Mouse (Mus musculus) small intestine, adult 2 months (tissue): ENCODE results near the gene Otud5. TPM values are rescaled to one million over a fixed set of nuclear protein-coding genes. Genes with fewer than 3 reads are reported as not detected.
A peak's percentile ranks its signal among the peaks of the same experiment; 100 is the strongest.
"Not testable (repeated sequence)": the region's sequence is repeated elsewhere in the genome, so short reads cannot be mapped to it uniquely, and the experiment has no call there.

ENCODE experiments used
- H3K27ac ChIP-seq: fragments of 200-500 bp; 2 replicates; pipeline ENCODE4 v1.5.1; 2012; ENCODE audit warnings: low read depth, low read length, control low read depth, inconsistent platforms; ENCODE audit not compliant: insufficient read depth
- H3K27me3 ChIP-seq: fragments of 200-500 bp; 2 replicates; pipeline ENCODE4 v1.6.1; 2012; ENCODE audit warnings: mild to moderate bottlenecking, moderate library complexity, low read length, inconsistent platforms; ENCODE audit not compliant: control insufficient read depth, insufficient read depth
- H3K36me3 ChIP-seq: fragments of 200-500 bp; 2 replicates; pipeline ENCODE4 v1.6.1; 2012; ENCODE audit warnings: mild to moderate bottlenecking, low read length, control low read depth, inconsistent platforms; ENCODE audit not compliant: control insufficient read depth, insufficient read depth
- H3K4me1 ChIP-seq: fragments of 200-500 bp; 2 replicates; pipeline ENCODE4 v1.6.1; 2012; ENCODE audit warnings: low read length, inconsistent platforms, mixed read lengths; ENCODE audit not compliant: control insufficient read depth, insufficient read depth, insufficient read length
- H3K4me3 ChIP-seq: fragments of 200-500 bp; 2 replicates; pipeline ENCODE4 v1.5.1; 2012; ENCODE audit warnings: low read depth, mild to moderate bottlenecking, control low read depth, inconsistent platforms, low read length, moderate library complexity
- CTCF ChIP-seq: fragments of 200-500 bp; IDR thresholded peaks from 2 replicates; pipeline ENCODE4 v1.5.1; 2012; ENCODE audit warnings: low read depth, mild to moderate bottlenecking, control low read depth, inconsistent platforms, low read length, moderate library complexity, mixed read lengths; ENCODE audit not compliant: insufficient replicate concordance, insufficient read length; ENCODE audit errors: extremely low read depth
- POLR2A ChIP-seq: fragments of 200-500 bp; IDR thresholded peaks from 2 replicates; pipeline ENCODE4 v1.6.1; 2012; ENCODE audit warnings: low read depth, mild to moderate bottlenecking, control low read depth, inconsistent platforms, low read length, moderate library complexity
- WGBS: fragments of 180-500 bp; shearing (Covaris S2); methylation state at CpG from one replicate; pipeline ENCODE4 v1.1.7; 2018; 5-methylcytosine and 5-hydroxymethylcytosine counted together
- polyA plus RNA-seq: library from polyadenylated mRNA; depleted of rRNA; stranded (reverse); fragments of >200 nt; gene quantifications from 2 replicates; pipeline ENCODE4 v1.2.3, GENCODE M21; 2012; rRNA removed

Otud5 gene
- polyA plus RNA-seq, 1 experiment, result 45.8 TPM

GRCm38 (mm10) chrX:7907735-7908134 lies 66.6 kb downstream of the Otud5 start, which contains the start of gene Gm10491:
TSS of gene Gm10491 (minus strand) at chrX:7907835.
- Histone ChIP-seq H3K27ac (no peak within 1 kb of the TSS), H3K4me1 (no peaks in the 10 kb centered on the region), H3K4me3 (no peak within 1 kb of the TSS), H3K27me3 (no peaks in the 10 kb centered on the region), H3K36me3 (peaks cover 5% of the 10 kb centered on the region; the same call in 1 of the 2 replicates)
- WGBS, result 88% methylated on average over 5 of the region's 5 CpGs
- TF ChIP-seq POLR2A, result no peak
- TF ChIP-seq CTCF, result no peak

GRCm38 (mm10) chrX:7909242-7909641 lies 68.1 kb downstream of the Otud5 start, which contains the start of gene Gm10490:
TSS of gene Gm10490 (plus strand) at chrX:7909542.
- H3K27ac ChIP-seq, H3K4me3 ChIP-seq, H3K27me3 ChIP-seq, H3K4me1 ChIP-seq, H3K36me3 ChIP-seq: not testable (repeated sequence)
- WGBS, result 82% methylated on average over 4 of the region's 4 CpGs

DNA sequence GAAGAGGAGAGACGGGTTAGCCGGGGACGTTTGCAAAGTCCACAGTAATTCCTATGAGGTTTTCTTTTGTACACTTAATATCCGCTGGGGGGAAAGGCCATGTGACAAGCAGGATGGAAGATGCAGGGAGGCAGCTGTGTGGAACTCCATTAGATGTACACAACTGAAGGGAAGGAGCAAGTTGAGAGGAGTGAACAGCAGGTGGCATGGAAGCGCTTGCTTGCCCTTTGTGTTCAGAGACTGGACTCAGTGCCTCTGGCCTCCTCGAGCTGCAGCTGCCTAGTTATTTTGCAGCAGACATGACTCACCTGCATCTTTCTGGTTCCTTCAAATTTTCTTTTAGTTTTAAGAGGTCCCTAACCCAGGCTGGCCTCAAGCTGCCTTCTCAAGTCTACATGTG lies 69.3 kb downstream of the Otud5 start:
- H3K4me3 ChIP-seq, result no peak overlapping the region
- no peaks in the 10 kb centered on the region for H3K4me1 ChIP-seq
- peaks cover 3% of the 10 kb centered on the region; the same call in 1 of the 2 replicates for H3K36me3 ChIP-seq
- no peaks in the 10 kb centered on the region for H3K27me3 ChIP-seq
- no peak overlapping the region for H3K27ac ChIP-seq
- WGBS, result 34% methylated on average over 6 of the region's 6 CpGs
- TF ChIP-seq POLR2A, result no peak
- TF ChIP-seq CTCF, result no peak

- H3K4me3 ChIP-seq, H3K36me3 ChIP-seq, H3K27me3 ChIP-seq, H3K27ac ChIP-seq, H3K4me1 ChIP-seq: not testable (repeated sequence)
- WGBS, result 16% methylated on average over 3 of the region's 3 CpGs
These were observed 74.5 kb downstream of the Otud5 start for GRCm38 (mm10) chrX:7915669-7916068.

GRCm38 (mm10) chrX:7917960-7918359 lies 76.8 kb downstream of the Otud5 start:
- not testable (repeated sequence) for H3K27ac ChIP-seq, H3K36me3 ChIP-seq, H3K4me1 ChIP-seq, H3K4me3 ChIP-seq
- peaks cover 18% of the 10 kb centered on the region; the same call in 1 of the 2 replicates for H3K27me3 ChIP-seq
- 72% methylated on average over 6 of the region's 6 CpGs for WGBS

DNA sequence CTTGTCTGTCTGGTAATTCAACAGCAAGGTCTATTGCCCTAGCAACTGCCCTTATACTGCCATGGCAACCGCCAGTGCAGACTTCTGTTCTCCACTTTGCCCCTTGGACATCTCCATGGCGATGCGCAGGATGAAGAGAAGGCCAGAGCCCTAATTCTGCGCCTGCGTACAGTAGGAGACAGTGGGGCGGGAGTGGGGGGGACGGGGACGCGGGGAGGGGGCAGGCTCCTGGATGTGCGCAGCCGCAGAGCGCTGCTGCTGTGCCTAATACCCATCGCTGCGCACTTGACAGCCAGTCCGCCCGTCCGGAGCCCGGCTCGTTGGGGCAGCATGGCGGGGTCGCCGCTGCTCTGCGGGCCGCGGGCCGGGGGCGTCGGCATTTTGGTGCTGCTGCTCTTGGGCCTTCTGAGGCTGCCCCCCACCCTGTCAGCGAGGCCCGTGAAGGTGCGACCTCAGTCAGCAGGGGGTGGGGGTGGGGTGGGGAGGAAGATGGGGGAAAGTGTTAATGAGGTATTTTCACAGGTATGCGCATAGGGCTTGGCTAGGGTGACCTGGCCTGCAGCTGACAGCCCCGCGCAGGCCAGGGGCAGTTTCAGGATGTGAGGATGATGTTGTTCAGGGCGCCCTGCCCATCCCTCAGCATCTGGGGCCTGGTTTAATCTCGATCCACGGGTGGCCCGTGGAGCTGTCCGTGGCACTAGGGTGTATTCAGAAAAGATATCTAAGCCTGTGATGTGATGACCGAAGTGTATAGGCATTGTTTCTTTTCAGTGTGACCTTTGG lies 78.6 kb downstream of the Otud5 start, which contains the start of gene Pcsk1n:
Gene Pcsk1n, plus strand, starts transcription at position 222 of the 783 bp plus-strand sequence.
- Histone ChIP-seq H3K27ac (no peak within 1 kb of the TSS), H3K4me3 (no peak within 1 kb of the TSS), H3K36me3 (no peaks in the 10 kb centered on the region), H3K27me3 (peaks cover 22% of the 10 kb centered on the region), H3K4me1 (peaks cover 4% of the 10 kb centered on the region; the same call in 1 of the 2 replicates)
- no peak for TF ChIP-seq POLR2A
- WGBS, result 19% methylated on average over 36 of the region's 40 CpGs

GRCm38 (mm10) chrX:7922032-7922431 lies 80.9 kb downstream of the Otud5 start:
- H3K4me3 ChIP-seq, result peak overlapping the region; percentile 43
- no peaks in the 10 kb centered on the region for H3K36me3 ChIP-seq
- no peak overlapping the region for H3K27ac ChIP-seq
- H3K4me1 ChIP-seq, result peaks cover 4% of the 10 kb centered on the region; the same call in 1 of the 2 replicates
- 10% methylated on average over 47 of the region's 48 CpGs for WGBS
- H3K27me3 ChIP-seq, result peaks cover 22% of the 10 kb centered on the region
- TF ChIP-seq POLR2A (no peak), CTCF (no peak)

Other genes with a start within 250 kb of the Otud5 start
- gene Ccdc22, start 235.8 kb upstream of the Otud5 start, polyA plus RNA-seq, result 5.0 and 11.1 TPM in 2 replicates
- 0.03 and 0.04 TPM in 2 replicates for gene Cacna1f, start 234.3 kb upstream of the Otud5 start, polyA plus RNA-seq
- 2.4 and 3.2 TPM in 2 replicates for gene Syp, start 202.9 kb upstream of the Otud5 start, polyA plus RNA-seq
- gene Prickle3, start 184.1 kb upstream of the Otud5 start, polyA plus RNA-seq, result 10.3 and 13.0 TPM in 2 replicates
- gene Plp2, start 170.0 kb upstream of the Otud5 start, polyA plus RNA-seq, result 99.6 and 138 TPM in 2 replicates
- 0.90 and 1.5 TPM in 2 replicates for gene Magix, start 160.1 kb upstream of the Otud5 start, polyA plus RNA-seq
- 2.3 and 3.6 TPM in 2 replicates for gene Gpkow, start 144.2 kb upstream of the Otud5 start, polyA plus RNA-seq
- 14.9 and 33.6 TPM in 2 replicates for gene Wdr45, start 127.0 kb upstream of the Otud5 start, polyA plus RNA-seq
- gene Gm45208, start 119.1 kb upstream of the Otud5 start, polyA plus RNA-seq, result 0.10 and 0.25 TPM in 2 replicates
- 36.5 and 46.2 TPM in 2 replicates for gene Praf2, start 112.9 kb upstream of the Otud5 start, polyA plus RNA-seq
- gene Ccdc120, start 90.5 kb upstream of the Otud5 start, polyA plus RNA-seq, result 16.3 and 65.1 TPM in 2 replicates
- gene Tfe3, start 78.8 kb upstream of the Otud5 start, polyA plus RNA-seq, result 19.5 and 23.0 TPM in 2 replicates
- gene Gripap1, start 51.6 kb upstream of the Otud5 start, polyA plus RNA-seq, result 13.0 and 23.2 TPM in 2 replicates
- 0.72 and 1.3 TPM in 2 replicates for gene Kcnd1, start 19.1 kb upstream of the Otud5 start, polyA plus RNA-seq
- 6.8 and 14.5 TPM in 2 replicates for gene Pim2, start 36.9 kb downstream of the Otud5 start, polyA plus RNA-seq
- gene Slc35a2, start 42.7 kb downstream of the Otud5 start, polyA plus RNA-seq, result 53.4 and 99.6 TPM in 2 replicates
- 15.0 and 31.7 TPM in 2 replicates for gene Pqbp1, start 57.9 kb downstream of the Otud5 start, polyA plus RNA-seq
- 20.8 and 31.8 TPM in 2 replicates for gene Timm17b, start 58.0 kb downstream of the Otud5 start, polyA plus RNA-seq
- not detected in 2 replicates for gene Gm10491, start 66.5 kb downstream of the Otud5 start, polyA plus RNA-seq
- not detected in 2 replicates for gene Gm10490, start 68.2 kb downstream of the Otud5 start, polyA plus RNA-seq
- gene Pcsk1n, start 78.5 kb downstream of the Otud5 start, polyA plus RNA-seq, result 10.8 and 21.1 TPM in 2 replicates
- gene Eras, start 87.2 kb downstream of the Otud5 start, polyA plus RNA-seq, result not detected in 2 replicates
- gene Hdac6, start 106.5 kb downstream of the Otud5 start, polyA plus RNA-seq, result 5.8 and 11.0 TPM in 2 replicates
- 0.25 and 0.47 TPM in 2 replicates for gene Gata1, start 136.7 kb downstream of the Otud5 start, polyA plus RNA-seq
- 10.0 and 20.4 TPM in 2 replicates for gene Glod5, start 177.1 kb downstream of the Otud5 start, polyA plus RNA-seq
- gene Suv39h1, start 233.4 kb downstream of the Otud5 start, polyA plus RNA-seq, result 4.5 and 9.2 TPM in 2 replicates
- gene Was, start 249.1 kb downstream of the Otud5 start, polyA plus RNA-seq, result 2.9 and 6.0 TPM in 2 replicates